Mouse (Mus musculus) megakaryocyte progenitor cell, adult 5-6 weeks (primary cell): ENCODE results near the gene Gm20388. TPM values are rescaled to one million over a fixed set of nuclear protein-coding genes. Genes with fewer than 3 reads are reported as not detected.
"Not testable (repeated sequence)": the region's sequence is repeated elsewhere in the genome, so short reads cannot be mapped to it uniquely, and the experiment has no call there.

ENCODE experiments used
- ATAC-seq: replicated peaks from 2 replicates; pipeline ENCODE4 v1.8.0; 2016; ENCODE audit warnings: mild to moderate bottlenecking, moderate TSS enrichment, inconsistent platforms; ENCODE audit not compliant: poor library complexity
- total RNA-seq, 2 experiments: library from RNA; stranded (forward) in 1 of 2; stranded (reverse) in 1 of 2; fragments of 157-497, 149-512 nt in 1 of 2; fragments of 200-1000 nt in 1 of 2; gene quantifications; 2 replicates each; pipeline versions ENCODE4 v1.2.3 to v1.2.4; 2015 to 2017

Gene Gm20388
- total RNA-seq, 2 experiments from 2014 or later, result 18.6 TPM; not detected in 1

DNA sequence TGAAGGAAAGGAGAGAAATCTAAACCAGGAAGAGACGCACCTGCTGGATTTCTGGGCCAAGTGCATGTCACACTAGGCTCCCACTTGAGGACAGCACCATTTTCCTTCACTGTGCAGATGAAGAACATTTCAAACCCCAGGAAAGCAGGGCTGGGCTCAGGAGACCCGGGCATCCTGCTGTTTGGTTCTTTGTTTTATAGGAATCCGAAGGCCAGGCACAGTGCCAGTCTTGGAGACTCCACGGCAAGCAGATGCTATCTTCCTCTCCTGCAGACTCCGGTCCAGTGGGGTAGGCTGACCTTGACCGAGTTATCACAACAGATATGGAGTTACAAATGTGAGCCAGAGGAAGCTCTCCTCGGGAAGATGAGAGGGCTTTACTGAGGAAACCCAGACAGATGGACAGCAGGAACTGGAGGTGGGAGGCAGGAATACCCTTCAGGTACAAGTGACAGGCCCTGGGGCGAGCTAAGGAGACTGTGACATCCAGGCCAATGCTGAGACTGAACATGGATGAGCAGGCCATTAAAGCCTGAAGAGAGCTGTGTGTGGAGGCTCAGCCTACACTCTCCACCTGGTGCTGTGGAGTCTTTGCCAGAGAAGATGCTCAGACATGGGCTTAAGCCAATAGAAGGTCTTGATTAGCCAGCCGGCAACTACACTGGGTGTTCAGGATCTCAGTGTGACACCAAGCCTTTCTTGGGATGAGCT is 4231.2 kb downstream of the Gm20388 start:
- ATAC-seq, result no peak

DNA sequence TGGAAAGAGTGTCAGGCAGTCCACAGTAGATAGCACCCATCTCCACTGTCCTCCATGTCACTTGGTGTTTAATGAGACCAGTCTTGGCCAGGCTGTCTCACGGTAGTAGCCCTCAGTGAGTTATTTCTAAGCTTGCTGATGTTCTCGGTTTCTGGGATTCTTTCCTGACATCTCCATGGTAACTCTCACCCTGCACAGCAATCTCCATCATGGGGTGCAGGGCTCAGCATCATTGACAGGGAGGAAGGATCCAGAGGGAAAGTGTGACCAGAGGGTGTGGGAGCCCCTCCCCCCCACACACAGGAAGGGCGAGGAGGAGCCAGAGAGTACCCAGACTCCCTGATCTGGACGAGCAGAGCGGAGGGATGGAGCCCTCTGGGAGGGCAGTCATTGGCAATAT is 4232.4 kb downstream of the Gm20388 start:
- ATAC-seq, result no peak

DNA sequence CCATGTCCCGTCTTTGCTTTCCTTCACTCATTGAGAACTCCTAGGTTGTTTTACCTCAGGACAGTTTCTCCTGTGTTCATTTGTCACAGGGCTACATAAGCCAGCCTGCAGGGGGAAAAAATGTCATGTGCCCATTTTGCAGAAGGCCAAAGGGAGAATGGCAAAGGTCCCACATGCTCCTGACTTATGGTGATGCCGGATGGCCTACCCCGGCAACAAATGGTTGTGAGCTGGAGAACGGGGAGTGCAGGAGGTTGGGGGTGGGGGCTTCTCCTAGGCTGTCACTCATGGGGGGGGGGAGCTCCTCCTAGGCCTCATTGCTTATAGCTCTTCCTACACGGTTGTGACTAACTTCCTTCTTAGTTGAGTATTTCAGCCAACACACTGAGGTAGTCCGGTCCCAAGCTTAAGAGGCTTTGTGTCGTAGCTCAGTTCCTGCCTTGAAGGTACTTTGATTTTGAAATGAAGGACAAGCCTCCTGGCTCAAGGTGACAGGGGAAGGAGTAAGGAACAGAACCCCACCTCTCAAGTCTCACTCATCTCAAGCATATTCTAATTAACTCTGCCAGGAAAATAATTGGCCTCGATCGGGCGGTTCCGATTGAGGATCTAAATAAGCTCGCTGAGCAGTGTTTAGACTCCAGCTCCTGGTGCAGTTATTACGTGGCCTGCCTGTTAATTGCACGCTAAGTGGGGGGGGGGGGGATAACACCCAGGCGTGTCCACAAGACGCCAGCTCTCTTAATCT is 4233.4 kb downstream of the Gm20388 start:
- ATAC-seq, result no peak

DNA sequence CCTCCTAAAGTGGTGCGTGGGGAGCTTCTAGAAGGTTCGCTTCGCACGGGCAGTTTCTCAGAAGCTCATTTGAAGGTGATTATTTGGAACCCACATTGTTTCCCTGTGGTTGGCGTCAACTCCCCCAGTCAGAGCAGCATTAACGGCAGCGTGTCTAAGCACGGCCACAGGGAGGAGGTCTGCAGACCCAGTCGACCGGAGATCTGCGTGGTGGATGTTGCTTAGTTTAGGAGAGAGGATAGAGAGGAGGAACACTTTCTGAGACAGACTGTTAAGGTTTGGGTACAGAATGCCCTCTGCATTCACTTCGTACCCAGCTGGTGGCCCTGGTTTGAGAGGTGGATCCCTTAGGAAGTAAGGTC is 4234.0 kb downstream of the Gm20388 start:
- ATAC-seq, result no peak

DNA sequence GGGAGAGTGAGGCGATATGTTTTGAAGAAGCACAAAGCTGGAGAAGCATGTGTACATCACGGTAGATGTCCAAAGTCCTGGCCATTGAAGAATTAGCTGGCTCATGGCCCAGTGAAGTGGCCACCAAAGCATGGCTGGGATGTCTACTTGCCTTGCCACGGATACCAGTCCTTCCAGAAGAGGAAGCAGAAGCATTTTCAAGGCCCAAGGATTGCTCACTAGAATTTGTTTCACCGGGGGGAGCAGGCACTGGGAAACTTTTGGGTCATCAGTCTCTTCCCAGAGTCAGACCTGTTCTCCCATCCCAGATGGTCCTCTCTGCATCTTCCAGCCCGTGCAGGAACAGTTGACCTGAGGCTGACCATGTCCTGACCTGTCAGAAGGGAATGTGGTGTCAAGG is 4235.6 kb downstream of the Gm20388 start:
- no peak for ATAC-seq

DNA sequence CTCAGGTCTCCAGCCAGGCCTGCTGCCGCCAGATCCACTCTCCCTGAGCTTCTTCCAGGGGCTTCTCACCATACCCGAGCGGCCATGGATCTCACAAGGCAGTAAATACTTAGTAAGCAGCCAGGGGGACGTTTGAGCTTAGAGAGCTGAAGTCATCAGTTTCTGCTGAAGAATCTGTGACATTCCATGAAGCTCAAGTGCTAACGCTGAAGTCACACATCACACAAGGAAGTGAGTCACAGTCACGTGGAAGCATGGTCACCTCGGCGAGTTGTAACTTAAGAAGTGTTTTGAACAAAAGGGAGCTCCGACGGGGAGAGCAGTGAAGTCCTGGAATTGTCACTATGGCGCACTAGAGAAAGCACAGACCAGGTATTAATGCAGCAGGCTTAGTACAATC is 4239.4 kb downstream of the Gm20388 start:
- no peak for ATAC-seq

DNA sequence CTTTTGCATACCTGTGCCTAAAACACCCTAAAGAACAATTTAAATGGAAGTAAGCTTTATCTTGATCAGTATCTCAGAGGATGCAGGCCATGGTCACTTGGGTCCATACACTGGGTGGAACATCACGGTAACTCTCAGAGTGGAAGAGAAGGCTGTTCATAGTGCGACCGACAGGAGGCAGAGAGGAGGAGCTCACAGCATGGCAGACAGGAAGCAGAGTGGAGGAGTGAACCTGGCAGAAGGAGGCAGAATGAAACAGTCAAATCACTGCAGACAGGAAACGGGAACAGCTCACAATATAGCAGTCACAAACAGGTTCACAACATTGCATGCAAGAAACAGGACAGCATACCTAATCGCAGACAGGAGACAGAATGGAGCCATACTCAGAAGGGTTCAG is 4239.9 kb downstream of the Gm20388 start:
- ATAC-seq, result no peak

DNA sequence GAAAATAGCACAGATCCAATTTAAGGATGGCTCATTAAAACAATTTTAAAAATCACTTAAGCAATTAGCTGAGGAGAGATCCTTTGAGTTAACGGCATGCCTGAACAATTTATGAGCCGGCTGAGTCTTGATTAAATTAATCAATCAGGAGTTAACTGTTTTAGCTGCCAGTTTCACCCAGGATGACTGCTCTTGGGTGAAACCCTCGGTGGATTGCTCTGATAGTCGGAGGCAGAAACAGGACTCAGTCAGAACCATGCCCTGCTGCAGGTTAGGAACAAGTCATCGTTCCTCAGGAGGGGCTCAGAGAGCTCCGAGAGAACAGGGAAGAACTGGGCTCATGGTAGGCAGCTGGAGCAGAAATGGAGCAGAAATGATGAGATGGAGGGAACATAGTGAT is 4241.2 kb downstream of the Gm20388 start:
- no peak for ATAC-seq

DNA sequence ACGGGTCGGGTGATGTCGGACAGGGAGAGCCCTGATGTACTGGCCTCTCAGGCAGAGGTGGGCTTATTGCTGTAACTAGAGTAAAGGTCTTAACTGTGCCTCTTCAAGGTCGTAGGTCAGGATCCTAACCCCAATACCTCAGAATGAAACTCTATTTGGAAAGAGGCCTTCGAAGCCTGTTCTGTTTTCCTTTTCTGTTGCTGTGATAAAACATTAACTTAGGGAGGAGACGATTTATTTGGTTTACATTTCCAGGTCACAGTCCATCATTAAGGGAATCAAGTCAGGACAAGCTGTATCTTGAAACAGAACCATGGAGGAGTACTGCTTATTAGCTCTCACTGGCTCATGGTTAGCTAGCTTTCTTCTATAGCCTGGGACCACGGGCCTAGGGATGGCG is 4242.1 kb downstream of the Gm20388 start:
- no peak for ATAC-seq

DNA sequence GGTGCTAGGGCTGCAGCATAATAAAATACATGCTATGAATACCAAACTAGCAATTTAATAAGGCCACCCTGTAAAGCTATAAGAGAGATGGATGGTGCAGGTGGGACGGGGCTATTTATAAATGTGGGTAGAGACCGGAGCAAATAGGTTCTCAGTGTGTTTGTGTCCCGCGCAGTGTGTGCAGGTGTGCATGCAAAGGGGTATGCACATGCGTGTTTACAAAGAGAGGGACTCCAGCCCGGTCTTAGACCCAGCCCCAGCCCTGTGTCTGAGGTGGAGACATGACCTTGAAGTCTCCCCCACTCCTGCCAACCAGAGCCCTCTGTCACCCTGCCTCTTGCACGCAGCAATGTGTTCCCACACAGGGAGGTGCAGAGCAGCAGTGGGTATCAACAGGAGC is 4245.7 kb downstream of the Gm20388 start:
- ATAC-seq, result no peak

DNA sequence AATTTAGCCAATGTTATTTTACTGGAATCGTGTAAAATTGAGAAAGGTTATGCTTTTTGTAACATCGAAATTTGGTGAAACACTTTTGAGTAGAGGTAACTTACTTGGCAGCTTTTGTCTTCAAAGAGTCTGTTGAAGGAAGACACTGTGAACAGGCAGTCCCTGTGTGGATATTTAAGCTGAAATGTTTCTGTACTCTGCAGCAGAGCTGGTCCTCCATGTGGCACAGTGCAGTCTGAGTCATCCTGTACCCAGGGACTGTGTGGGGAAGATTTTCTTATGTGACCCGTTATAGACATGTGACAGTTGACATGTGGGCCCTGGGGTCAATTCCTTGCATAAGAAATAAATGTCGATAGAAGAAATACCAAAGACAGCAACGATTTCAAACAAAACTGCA is 4251.0 kb downstream of the Gm20388 start:
- ATAC-seq, result no peak

DNA sequence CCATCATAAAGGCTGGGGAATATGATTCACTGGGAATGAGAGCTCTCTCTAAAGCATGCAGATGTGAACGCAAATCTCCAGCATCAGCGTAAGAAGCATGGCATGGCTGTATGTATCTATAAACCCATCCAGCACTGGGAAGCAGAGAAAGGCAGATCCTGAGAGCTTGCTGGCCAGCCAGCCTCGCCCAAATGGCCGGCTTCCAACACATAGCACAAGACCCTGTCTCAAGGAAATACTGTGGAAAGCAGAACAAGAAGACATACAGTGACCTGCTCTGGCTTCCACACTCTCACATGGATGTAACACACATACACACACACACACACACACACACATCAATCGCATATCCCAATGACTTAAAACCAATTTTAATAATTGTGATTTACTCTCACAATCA is 4252.6 kb downstream of the Gm20388 start:
- no peak for ATAC-seq

DNA sequence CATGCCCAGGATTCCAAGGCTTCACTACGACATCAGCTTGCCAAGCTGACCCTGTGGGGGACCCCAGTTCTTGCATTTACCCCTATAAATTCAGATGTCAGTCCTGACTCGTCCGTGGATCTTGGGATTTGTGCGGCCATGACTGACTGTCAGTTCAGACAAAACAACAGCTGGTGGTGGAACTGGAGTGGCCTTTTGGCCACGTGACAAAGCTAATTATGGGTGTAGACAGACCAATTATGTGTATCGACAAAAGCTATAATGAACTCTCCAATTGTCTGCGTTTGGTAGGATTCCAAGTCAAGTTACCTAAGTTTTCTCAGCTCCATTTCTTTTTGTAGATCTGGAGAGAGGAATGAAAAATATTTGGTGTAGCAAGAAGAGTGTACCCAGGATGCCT is 4259.1 kb downstream of the Gm20388 start:
- ATAC-seq, result no peak

DNA sequence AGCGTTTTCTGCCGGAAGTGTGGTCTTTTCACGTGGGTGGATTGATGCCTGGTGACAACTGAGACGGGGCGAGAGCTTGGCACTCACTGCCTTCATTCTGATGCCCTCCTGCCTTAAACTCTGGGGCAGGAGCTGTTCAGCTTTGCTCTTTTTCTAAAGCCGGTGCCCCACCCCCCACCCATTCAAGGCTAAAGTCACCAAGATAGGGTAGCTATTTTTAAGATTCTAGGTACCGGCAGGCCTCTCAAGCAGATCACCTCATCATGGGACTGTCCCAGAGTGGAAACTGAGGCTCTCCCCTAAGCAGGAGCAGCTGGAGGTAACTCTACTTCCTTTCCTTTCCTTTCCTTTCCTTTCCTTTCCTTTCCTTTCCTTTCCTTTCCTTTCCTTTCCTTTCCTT is 4260.0 kb downstream of the Gm20388 start:
- no peak for ATAC-seq

DNA sequence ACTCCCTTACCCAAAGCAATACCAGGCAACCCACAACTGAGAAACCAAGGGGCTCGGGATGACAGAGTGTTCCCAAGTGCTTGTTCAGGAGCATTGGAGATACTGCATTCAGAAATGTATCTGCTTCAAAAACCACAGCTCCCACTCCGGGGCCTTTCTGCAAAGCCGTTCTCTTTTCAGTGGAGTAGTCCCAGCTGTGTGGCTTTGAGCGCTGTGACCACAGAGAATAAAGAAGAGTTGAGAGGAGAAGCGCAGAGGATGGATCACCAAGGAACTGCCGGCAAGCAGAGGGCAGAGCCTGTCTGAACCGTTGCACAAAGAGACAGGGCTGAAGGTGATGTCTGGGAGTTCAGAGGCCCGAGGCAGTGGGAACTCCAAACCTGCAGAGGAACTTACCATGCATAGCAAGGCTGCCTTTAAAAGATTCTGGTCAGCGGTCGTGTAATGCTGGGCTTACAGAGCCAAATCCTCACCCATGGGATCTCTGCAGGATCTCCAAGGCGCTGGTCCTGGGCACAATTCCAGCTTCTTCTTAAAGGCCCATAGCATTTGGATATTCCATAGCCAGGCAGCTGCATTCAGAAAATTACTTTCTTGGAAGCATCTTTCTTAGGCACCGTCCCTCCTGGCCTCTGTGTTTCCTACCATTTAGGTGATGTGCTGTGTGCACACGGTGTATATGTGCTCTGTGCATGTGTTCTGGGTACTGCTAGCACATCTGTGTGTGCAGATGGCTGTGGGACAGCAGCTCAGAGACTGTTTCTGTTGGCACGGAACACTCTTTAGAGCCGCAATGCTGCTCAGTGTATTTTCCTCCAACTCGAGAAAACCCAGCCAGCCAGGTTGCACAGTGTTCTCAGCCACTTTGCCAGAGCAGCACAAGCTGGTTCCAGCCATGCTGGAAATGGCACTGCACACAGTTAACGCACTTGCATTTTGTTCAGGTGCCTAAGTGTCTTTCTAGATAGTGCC is 4261.2 kb downstream of the Gm20388 start:
- no peak for ATAC-seq

DNA sequence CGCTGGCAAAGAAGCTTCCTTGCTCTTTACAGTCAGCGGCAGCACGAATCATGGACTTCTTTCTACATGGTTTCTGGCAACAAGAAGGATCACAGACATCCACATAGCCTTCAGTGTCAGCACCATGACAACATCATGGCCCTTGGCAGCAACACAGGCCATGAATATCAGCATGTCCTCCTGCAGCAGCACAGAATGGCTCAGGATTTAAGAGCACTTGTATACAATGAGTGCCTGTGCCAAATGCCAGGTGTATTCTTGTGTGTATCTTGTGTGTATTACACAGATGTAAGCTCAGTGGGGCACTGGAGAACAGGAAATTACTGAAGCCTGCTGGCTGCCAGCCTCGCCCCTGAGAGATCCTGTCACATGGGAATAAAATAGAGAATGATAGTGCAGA is 4263.0 kb downstream of the Gm20388 start:
- ATAC-seq, result no peak

DNA sequence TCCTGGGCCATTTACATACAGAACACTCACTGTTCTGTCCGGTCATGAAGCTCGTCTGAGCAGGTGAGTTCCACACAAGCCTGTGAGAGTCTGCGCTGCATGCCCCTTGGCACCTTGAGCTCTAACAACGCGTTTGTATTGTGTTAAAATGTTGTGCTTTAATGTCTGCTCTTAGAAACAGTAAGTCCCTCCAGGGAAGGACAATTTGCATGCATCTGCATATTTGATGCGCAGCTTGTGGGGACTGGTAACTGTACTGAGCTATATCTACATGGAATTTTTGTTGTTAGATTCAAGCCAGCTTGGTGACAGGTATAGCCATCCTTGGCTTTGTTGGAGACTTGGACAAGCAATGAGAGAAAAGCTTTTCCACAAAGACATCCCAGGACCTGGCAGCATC is 4265.5 kb downstream of the Gm20388 start:
- ATAC-seq, result no peak

DNA sequence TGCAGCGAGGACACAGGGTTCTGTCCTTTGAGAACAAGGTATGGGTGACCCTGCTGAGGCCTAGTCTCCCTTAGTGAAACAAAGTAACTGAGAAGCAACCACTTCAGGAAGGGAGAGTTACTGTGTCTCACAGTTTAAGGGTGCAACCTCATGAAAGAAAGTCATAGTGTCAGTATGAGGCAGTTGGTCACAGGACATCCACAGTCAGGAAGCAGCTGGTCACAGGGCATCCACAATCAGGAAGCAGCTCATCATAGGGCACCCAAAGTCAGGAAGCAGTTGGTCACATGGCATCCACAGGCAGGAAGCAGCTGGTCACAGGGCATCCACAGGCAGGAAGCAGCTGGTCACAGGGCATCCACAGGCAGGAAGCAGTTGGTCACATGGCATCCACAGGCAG is 4266.5 kb downstream of the Gm20388 start:
- ATAC-seq, result not testable (repeated sequence)

DNA sequence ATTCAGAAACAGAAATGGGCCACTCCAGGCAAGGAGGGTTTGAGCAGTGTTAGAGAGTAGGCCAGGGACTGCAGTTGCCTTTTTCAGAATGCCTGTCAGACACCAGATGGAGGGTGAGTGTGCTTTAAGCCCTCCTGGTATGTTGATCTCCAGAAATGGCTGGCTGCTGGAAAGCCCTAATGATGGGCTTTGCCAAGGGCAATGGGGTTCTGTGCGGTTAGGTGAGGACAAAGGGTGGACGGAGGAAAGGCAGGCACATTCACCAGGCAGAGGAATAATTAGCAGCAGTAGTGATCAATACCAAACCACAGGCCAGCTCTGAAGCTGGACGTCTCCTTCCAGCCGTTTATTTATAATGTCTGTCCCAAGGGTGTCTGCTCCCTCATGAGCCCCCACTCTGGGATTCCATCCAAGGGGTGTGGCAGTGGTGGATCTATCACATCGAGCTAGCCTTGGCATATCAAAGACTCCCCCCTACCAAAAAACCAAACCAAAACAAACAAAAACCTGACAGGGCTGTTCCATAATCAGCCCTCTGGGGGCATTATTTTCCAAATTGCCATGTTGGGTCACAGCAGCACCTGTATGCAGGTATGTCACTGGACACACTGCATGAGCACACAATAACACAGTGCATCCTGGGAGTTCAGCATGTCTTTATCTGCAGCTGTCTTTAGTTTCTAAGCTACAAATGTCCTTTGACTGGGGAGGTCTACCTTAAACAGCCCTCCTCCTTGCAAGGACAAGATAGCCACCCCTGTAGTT is 4270.2 kb downstream of the Gm20388 start:
- no peak for ATAC-seq

DNA sequence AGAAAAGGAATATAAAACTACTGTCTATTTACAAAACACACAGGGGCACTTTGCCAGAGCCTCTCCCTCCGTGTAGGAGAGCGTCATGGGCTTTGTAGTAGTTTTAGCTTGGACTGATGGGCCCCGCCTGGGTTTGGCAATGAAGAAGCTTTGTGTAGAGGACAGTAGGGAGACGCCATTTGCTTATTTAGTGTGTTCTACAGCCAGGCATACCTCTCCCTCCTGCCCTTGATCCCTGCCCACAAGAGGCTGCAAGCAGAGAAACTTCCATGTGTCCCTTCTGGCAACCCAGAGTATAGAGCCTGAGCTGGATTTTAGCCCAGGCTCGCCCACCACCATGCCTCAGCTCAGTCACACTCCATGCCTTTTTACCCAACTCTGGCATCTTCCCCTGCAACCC is 4271.1 kb downstream of the Gm20388 start:
- ATAC-seq, result no peak

DNA sequence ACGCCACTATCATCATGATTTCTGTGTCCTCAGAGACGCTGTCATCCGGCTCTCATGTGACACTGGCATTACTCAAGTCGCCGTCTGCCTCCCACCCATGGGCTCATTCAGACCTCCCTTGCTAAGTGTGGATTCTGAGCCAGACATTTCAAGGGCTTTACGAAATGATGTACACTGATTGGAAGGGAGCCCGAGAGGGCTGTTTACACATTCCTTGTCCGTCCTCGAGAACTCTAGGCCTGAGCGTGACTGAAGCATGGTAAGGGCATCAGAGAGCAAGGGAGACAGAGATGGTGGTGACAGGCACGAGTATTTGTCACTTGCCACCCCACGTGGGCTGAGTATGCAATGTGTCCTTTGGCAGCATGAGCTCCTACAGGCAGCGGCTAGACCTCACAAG is 4271.6 kb downstream of the Gm20388 start:
- no peak for ATAC-seq
